Mouse (Mus musculus) kidney, adult 2 months (tissue): ENCODE measurements around the gene Acbd6. TPM values are rescaled to one million over a fixed set of nuclear protein-coding genes. Genes with fewer than 3 reads are reported as not detected.

Experiments
- DNase-seq: peaks from one replicate; pipeline ENCODE4 v3.0.0; 2021
- H3K27ac ChIP-seq: fragments of 200-500 bp; 2 replicates; pipeline ENCODE4 v1.5.1; 2012; ENCODE audit warnings: low read depth, low read length, control low read depth, inconsistent platforms; ENCODE audit not compliant: insufficient read depth
- H3K27me3 ChIP-seq: fragments of 200-500 bp; replicated peaks from 2 replicates; pipeline ENCODE4 v1.6.1; 2012; ENCODE audit warnings: mild to moderate bottlenecking, moderate library complexity, low read length, inconsistent platforms; ENCODE audit not compliant: control insufficient read depth, insufficient read depth
- H3K36me3 ChIP-seq: fragments of 200-500 bp; 2 replicates; pipeline ENCODE4 v1.6.1; 2012; ENCODE audit warnings: mild to moderate bottlenecking, moderate library complexity, low read length, inconsistent platforms; ENCODE audit not compliant: control insufficient read depth, insufficient read depth
- H3K4me1 ChIP-seq: fragments of 200-500 bp; 2 replicates; pipeline ENCODE4 v1.6.1; 2011; ENCODE audit warnings: low read length; ENCODE audit not compliant: control insufficient read depth, insufficient read depth
- H3K4me3 ChIP-seq: fragments of 200-500 bp; 2 replicates; pipeline ENCODE4 v1.5.1; 2011; ENCODE audit warnings: mild to moderate bottlenecking, low read depth, low read length, control low read depth; ENCODE audit not compliant: insufficient read depth
- CTCF ChIP-seq: fragments of 200-500 bp; conservative IDR thresholded peaks from 2 replicates; pipeline ENCODE4 v1.5.1; 2011; ENCODE audit warnings: low read depth, mild to moderate bottlenecking, control low read depth, low read length, moderate library complexity, mixed read lengths; ENCODE audit not compliant: insufficient read depth, insufficient read length
- POLR2A ChIP-seq: fragments of 200-500 bp; IDR thresholded peaks from one replicate; pipeline ENCODE4 v1.6.1; 2011; ENCODE audit warnings: low read depth, low read length, control low read depth
- WGBS: fragments of 180-500 bp; shearing (Covaris S2); methylation state at CpG from one replicate; pipeline ENCODE4 v1.1.7; 2018; 5-methylcytosine and 5-hydroxymethylcytosine counted together
- polyA plus RNA-seq: library from polyadenylated mRNA; depleted of rRNA; stranded (reverse); fragments of >200 nt; gene quantifications from 2 replicates; pipeline ENCODE4 v1.2.3, GENCODE M21; 2012; rRNA removed

Acbd6 gene
- polyA plus RNA-seq, 1 experiment: 75.4 TPM

DNA sequence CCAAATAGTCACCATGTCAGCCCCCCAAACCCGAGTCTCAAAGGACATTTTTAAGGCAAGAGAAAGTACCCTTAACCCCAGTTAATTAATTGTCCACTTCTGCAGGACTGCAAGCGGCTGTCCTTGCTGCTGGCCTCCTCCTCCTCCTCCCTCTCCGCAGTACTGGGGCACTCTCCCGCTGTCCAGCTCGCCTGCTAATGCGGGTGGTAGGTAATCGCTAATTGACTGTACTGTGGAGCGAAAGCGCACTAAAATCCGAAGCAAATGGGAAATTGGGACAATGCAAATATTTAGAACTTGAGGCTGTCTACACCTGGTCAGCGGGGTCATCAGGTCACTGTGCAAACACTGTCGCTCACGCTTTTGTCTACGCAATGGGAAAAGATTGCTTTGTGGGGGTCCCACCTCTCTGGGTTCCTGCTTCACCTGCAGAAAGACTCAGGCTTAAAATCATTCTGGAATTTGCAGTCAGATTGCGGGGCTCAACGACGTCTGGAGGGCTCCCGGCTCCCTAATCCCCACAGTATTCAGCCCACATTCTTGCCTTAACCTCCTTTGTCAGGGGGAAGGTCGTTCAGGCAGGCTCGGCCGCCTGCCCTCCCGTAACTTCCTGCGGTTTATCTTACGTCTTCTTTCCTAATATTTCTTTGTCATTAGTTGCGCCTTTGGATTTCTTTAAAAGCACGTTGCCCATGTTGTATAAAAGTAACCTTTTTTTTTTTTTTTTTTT lies 178.3 kb downstream of the Acbd6 start:
- H3K36me3 ChIP-seq: no peaks in the 10 kb centered on the region
- no peak overlapping the region for H3K4me3 ChIP-seq
- TF ChIP-seq CTCF (no peak), POLR2A (no peak)
- H3K27me3 ChIP-seq: peaks cover 17% of the 10 kb centered on the region
- 5% methylated on average over 26 of the region's 26 CpGs for WGBS
- H3K27ac ChIP-seq: no peak overlapping the region
- no peak for DNase-seq
- H3K4me1 ChIP-seq: no peaks in the 10 kb centered on the region; the same call in 1 of the 2 replicates

DNA sequence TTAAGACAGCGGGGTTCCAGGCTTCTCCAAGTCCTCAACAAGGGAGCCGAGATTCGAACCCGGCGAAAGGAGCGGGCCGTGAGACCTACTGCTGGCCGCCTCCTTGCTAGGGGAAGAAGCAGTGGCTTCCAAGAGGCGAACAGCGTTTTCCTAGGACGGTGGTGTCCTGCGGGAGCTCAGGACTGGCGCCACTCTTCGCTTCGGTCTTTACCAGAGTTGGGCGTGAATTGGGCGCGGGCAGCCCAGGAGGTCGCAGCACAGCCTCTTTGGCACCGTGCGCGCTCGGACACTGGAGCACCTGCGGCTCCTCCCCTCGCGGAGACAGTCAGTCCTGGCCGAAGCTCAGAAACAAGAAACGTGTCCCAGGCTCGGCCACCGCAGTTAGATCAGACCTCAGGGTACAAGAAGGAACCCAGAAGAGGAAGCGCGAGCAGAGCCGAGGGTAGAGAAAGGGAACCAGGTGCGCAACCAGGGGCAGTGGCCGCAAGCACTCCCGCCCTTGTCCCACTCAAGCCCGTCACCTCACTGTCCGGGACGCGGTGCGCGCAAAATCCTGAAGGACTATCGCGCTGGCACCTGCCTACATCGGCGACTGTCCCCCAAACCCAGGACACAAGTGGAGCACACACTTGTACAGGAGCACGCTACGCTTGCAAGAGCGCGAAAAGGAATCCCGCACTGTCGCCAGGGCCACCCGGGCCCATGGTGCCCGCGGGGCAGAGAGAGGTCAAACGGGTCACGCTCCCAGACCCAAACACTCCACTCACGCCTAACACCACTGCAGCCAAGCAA lies 179.3 kb downstream of the Acbd6 start:
- Histone ChIP-seq H3K4me1 (no peaks in the 10 kb centered on the region; the same call in 1 of the 2 replicates), H3K4me3 (no peak overlapping the region), H3K27ac (no peak overlapping the region), H3K36me3 (no peaks in the 10 kb centered on the region), H3K27me3 (peaks cover 21% of the 10 kb centered on the region)
- TF ChIP-seq CTCF (no peak), POLR2A (no peak)
- DNase-seq: peak; percentile 15
- 1% methylated on average over 58 of the region's 58 CpGs for WGBS

DNA sequence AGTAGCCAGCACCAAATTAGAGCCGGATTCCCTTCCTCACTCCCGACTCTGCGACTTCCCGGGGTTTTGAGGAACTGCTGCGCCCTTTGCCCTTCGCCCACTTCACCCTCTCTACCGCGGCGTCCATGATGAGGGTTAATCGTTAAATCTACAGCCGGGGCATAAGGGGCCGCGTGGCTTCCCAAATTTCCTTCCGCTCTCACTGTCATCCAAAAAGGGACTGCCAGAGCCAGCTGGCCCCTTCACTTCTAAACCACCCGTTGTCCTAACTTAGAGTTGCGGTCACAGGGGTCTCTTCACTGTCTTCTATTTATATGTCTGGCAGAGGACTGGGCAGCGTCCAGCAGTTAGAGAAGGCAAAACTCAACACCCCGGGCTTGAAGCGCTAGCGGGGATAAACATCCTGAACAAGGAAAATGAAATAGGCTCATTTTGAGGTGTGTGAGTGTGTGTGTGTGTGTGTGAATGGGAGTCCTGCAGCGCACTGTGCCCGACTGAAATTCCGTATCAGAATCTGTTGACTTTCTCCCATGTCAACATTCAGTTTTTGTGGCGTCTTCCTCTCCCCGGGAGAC lies 180.0 kb downstream of the Acbd6 start:
- no peaks in the 10 kb centered on the region for H3K36me3 ChIP-seq
- no peak for TF ChIP-seq POLR2A
- TF ChIP-seq CTCF: no peak
- H3K27me3 ChIP-seq: peaks cover 21% of the 10 kb centered on the region
- WGBS: 2% methylated on average over 25 of the region's 25 CpGs
- H3K27ac ChIP-seq: no peak overlapping the region
- peak; percentile 9 for DNase-seq
- no peaks in the 10 kb centered on the region; the same call in 1 of the 2 replicates for H3K4me1 ChIP-seq
- H3K4me3 ChIP-seq: no peak overlapping the region

Other genes with a start within 250 kb of the Acbd6 start
- 18.2 and 21.8 TPM in 2 replicates for gene Xpr1, start 140.7 kb upstream of the Acbd6 start, polyA plus RNA-seq
- not detected in 2 replicates for gene Lhx4, start 193.6 kb downstream of the Acbd6 start, polyA plus RNA-seq